Mouse (Mus musculus) neural tube, embryonic 15.5 days (tissue): ENCODE measurements around the gene Btnl10. TPM values are rescaled to one million over a fixed set of nuclear protein-coding genes. Genes with fewer than 3 reads are reported as not detected.
"Not testable (repeated sequence)": the region's sequence is repeated elsewhere in the genome, so short reads cannot be mapped to it uniquely, and the experiment has no call there.

Source experiments
- ATAC-seq: fragments of 200-750 bp; cut with Nextera tagmentation; 2 replicates; pipeline ENCODE4 v1.8.0; 2017; ENCODE audit warnings: mild to moderate bottlenecking, moderate TSS enrichment, moderate library complexity; ENCODE audit not compliant: low FRiP score
- H3K27ac ChIP-seq: fragments of 300-500 bp; sonication (generic); replicated peaks from 2 replicates; pipeline ENCODE4 v1.5.1; 2015; ENCODE audit warnings: mild to moderate bottlenecking, inconsistent platforms
- H3K27me3 ChIP-seq: fragments of 300-500 bp; sonication (generic); replicated peaks from 2 replicates; pipeline ENCODE4 v1.6.1; 2015; ENCODE audit warnings: inconsistent platforms
- H3K36me3 ChIP-seq: fragments of 300-500 bp; sonication (generic); 2 replicates; pipeline ENCODE4 v1.6.1; 2015; ENCODE audit warnings: inconsistent platforms
- H3K4me1 ChIP-seq: fragments of 300-500 bp; sonication (generic); 2 replicates; pipeline ENCODE4 v1.6.1; 2015; ENCODE audit warnings: inconsistent platforms
- H3K4me2 ChIP-seq: fragments of 300-500 bp; sonication (generic); 2 replicates; pipeline ENCODE4 v1.6.1; 2015; ENCODE audit warnings: inconsistent platforms, mild to moderate bottlenecking, moderate library complexity
- H3K4me3 ChIP-seq: fragments of 300-500 bp; sonication (generic); replicated peaks from 2 replicates; pipeline ENCODE4 v1.5.1; 2015; ENCODE audit warnings: mild to moderate bottlenecking, inconsistent platforms
- H3K9ac ChIP-seq: fragments of 300-500 bp; sonication (generic); replicated peaks from 2 replicates; pipeline ENCODE4 v1.6.1; 2015; ENCODE audit warnings: mild to moderate bottlenecking, inconsistent platforms
- H3K9me3 ChIP-seq: fragments of 300-500 bp; sonication (generic); replicated peaks from 2 replicates; pipeline ENCODE4 v1.6.1; 2016; ENCODE audit warnings: inconsistent platforms
- WGBS: fragments of 180-500 bp; shearing (Covaris S2); methylation state at CpG from one replicate; pipeline ENCODE4 v1.1.7; 2015; ENCODE audit warnings: mixed read lengths; 5-methylcytosine and 5-hydroxymethylcytosine counted together
- polyA plus RNA-seq: library from polyadenylated mRNA; unstranded; fragments of >200 nt; fragmentation: Nextera tagmentation; extraction: Ambion mirVana; gene quantifications from 2 replicates; pipeline ENCODE4 v1.2.1, GENCODE M21; 2015

Btnl10 gene
- polyA plus RNA-seq, 1 experiment from 2014 or later = 0.10 TPM

DNA sequence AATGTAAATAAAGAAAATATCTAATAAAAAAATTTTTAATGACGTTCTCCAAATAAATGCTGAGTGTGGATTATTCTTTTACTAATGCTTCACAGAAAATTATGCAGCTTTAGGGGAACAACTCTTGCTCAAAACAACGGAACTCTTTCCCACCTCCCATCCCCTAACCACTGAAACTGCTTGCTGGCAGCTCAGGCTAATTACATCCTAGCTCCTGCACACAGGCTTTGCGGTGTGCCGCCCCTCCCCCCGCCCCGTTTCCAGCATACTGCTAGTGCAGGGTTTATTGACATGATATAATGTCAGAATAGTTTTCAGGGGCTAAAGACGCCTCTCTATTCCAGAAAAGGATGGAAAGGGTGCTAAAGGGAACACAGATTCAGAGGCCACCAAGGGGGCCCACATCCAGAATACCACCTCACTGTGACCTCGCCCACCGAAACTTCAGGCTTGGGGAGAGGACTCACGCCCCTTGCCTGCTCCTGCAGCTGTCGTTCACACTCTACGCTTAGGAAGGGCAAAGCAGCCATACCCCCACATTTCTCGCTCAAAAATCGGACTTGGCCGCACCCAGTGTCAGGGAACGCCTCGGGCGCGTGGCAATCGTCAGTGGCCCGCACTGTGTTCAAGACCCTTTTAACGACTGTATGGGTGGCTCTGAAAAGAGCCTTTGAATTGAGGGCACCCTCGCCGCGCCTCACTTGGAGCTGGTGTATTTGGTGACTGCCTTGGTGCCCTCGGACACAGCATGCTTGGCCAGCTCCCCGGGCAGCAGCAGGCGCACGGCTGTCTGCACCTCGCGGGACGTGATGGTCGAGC lies 35.9 kb downstream of the Btnl10 start:
- ATAC-seq = peak; percentile 29
- peak overlapping the region; percentile 87 for H3K4me2 ChIP-seq
- H3K9me3 ChIP-seq = no peaks in the 10 kb centered on the region
- peaks cover 48% of the 10 kb centered on the region for H3K4me1 ChIP-seq
- H3K9ac ChIP-seq = peak overlapping the region; percentile 79
- H3K27ac ChIP-seq = peak overlapping the region; percentile 99
- H3K27me3 ChIP-seq = no peaks in the 10 kb centered on the region
- H3K36me3 ChIP-seq = no peaks in the 10 kb centered on the region
- under 1% methylated on average over 33 of the region's 33 CpGs for WGBS
- peak overlapping the region; percentile 75 for H3K4me3 ChIP-seq

DNA sequence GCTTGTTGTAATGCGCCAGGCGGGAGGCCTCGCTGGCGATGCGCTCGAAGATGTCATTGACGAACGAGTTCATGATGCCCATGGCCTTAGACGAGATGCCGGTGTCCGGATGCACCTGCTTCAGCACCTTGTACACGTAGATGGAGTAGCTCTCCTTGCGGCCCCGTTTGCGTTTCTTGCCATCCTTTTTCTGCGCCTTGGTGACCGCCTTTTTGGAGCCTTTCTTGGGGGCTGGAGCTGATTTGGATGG lies 36.4 kb downstream of the Btnl10 start:
- not testable (repeated sequence) for H3K27me3 ChIP-seq, H3K36me3 ChIP-seq, ATAC-seq, H3K9me3 ChIP-seq
- WGBS = 0% methylated on average over 17 of the region's 17 CpGs
- peak overlapping the region; percentile 87 for H3K4me2 ChIP-seq
- peak overlapping the region; percentile 79 for H3K9ac ChIP-seq
- peaks cover 52% of the 10 kb centered on the region for H3K4me1 ChIP-seq
- peak overlapping the region; percentile 75 for H3K4me3 ChIP-seq
- H3K27ac ChIP-seq = peak overlapping the region; percentile 99

DNA sequence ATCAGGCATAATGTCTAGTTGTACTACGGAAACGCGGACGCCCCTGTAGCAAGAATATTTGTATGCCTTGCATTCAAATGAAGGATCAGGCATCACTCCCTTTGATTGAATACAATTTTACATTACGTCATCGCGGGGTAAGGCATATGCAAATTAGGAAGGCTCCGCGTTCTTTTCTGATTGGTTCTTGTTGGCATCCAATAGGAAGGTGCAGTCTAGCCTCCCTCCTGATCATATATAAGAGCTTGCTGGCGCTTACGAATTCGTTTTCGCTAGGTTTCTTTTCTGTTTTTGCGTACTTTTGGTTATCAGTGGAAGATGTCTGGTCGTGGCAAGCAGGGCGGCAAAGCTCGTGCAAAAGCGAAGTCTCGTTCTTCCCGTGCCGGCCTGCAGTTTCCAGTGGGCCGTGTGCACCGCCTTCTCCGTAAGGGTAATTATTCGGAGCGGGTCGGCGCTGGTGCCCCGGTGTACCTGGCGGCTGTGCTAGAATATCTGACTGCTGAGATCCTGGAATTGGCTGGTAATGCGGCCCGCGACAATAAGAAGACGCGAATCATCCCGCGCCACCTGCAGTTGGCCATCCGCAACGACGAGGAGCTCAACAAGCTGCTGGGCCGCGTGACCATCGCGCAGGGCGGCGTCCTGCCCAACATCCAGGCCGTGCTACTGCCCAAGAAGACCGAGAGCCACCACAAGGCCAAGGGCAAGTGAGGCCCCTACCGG lies 36.9 kb downstream of the Btnl10 start, which contains the start of the genes Hist3h2a and Trim17:
Gene Hist3h2a, plus strand, starts transcription at position 266 of the 723 bp plus-strand sequence.
Gene Trim17, plus strand, starts transcription at position 266 of the 723 bp plus-strand sequence.
- peaks cover 57% of the 10 kb centered on the region for H3K4me1 ChIP-seq
- WGBS = under 1% methylated on average over 49 of the region's 49 CpGs

DNA sequence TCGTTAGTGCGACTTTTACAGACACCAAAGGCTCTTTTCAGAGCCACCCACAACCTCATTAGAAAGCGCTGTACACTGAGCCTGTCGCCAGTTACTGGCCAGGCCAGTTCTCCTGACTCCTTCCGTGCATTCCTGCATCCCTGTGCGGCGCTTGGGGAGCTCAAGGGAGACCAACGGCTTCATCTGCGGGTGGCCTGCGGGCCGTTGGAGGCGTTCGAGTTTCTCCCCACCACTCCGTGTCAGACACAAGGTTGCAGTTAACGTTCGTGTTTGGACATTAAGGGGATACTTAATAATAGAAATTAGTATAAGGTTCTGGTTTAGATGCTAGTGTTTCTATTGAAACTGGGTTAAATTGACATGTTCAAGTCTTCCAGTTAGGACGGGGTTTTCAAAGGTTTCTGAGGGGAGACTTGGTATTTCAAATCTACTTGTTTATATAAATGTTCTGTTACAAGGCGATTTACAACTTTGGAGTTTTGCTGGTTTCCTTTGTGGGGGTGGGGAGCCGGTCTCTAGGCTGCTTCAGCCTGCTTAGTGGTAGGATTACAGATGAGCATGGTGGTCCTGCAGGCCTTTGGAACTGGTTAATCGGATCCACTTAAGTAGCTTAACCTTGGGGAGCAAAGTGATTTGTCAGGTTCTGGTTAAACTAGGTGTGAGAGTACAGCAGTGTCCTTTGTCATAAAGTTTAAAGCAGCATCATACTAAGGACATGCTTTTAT lies 37.6 kb downstream of the Btnl10 start:
- Histone ChIP-seq H3K9ac (peak overlapping the region; percentile 94), H3K4me3 (peak overlapping the region; percentile 75), H3K36me3 (no peaks in the 10 kb centered on the region), H3K9me3 (no peaks in the 10 kb centered on the region), H3K27ac (peak overlapping the region; percentile 99), H3K27me3 (no peaks in the 10 kb centered on the region), H3K4me2 (peak overlapping the region; percentile 87), H3K4me1 (peaks cover 65% of the 10 kb centered on the region)
- WGBS = under 1% methylated on average over 20 of the region's 20 CpGs
- ATAC-seq = no peak; the same call in none of the 2 replicates

More for the DNA sequence above, 36.9 kb downstream of the Btnl10 start, which contains the start of the genes Hist3h2a and Trim17:
- H3K4me2 ChIP-seq = peak within 1 kb of the TSS; percentile 87
- no peaks in the 10 kb centered on the region for H3K9me3 ChIP-seq
- peak; percentile 92 for ATAC-seq
- H3K4me3 ChIP-seq = peak within 1 kb of the TSS; percentile 75
- peak within 1 kb of the TSS; percentile 99 for H3K27ac ChIP-seq
- H3K36me3 ChIP-seq = no peaks in the 10 kb centered on the region
- peak within 1 kb of the TSS; percentile 94 for H3K9ac ChIP-seq
- H3K27me3 ChIP-seq = no peaks in the 10 kb centered on the region

DNA sequence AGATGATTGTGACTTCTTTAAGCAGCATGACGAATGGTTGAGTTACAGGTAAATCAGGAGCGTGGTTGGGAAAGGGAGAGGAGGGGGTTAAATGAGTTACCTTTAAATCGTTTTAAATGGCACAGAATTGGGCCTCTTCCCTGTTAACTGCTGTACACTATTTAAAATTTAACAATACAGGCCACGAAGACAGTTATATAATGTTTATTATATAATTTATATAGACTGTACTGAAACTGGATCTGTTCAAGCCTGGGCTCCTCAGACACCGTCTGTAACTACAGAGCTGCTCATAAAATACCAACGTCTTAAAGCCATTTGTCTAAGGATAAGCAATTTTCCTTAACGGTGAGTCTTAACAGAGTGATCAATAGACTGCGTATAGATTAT lies 38.2 kb downstream of the Btnl10 start:
- 15% methylated on average over 8 of the region's 8 CpGs for WGBS
- H3K27me3 ChIP-seq = no peaks in the 10 kb centered on the region
- no peaks in the 10 kb centered on the region for H3K9me3 ChIP-seq
- H3K4me2 ChIP-seq = peak overlapping the region; percentile 87
- no peak for ATAC-seq
- H3K4me3 ChIP-seq = peak overlapping the region; percentile 75
- no peaks in the 10 kb centered on the region for H3K36me3 ChIP-seq
- H3K9ac ChIP-seq = peak overlapping the region; percentile 94
- peak overlapping the region; percentile 99 for H3K27ac ChIP-seq
- peaks cover 63% of the 10 kb centered on the region for H3K4me1 ChIP-seq

DNA sequence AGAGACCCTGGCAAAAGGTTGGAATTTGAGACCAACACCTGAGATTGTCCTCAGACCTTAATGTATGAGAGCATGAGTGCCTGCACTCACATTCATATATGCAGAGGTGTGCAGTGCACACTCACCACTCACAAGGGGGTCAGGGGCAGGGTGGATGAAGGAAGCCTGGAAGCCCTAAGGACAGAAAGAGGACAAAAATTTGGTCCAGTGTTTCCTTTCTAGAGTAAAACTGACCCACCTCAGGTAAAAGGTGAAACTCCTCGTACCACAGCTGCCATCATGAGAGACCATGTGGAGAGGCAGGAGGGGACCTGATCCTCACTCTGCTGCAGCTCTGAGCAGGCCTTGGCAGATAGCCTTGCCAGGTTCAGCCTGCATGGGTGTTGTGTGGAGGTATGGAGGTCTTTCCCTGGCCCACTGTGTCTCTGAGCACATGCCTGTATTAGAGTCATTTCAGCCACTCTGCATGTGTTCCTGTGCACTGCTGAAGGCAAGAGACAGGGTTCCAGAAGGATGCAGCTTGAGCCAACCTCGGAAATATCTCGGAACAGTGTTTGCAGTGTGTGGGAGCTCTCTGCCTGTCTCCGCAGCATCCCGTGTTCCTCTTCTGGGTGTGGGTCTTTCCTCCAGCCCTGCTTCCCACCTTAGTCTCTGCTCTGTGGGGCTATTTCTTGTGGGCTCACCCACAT lies 39.7 kb downstream of the Btnl10 start:
- peaks cover 48% of the 10 kb centered on the region for H3K4me1 ChIP-seq
- H3K9ac ChIP-seq = peak overlapping the region; percentile 94
- H3K9me3 ChIP-seq = no peaks in the 10 kb centered on the region
- H3K27me3 ChIP-seq = no peaks in the 10 kb centered on the region
- WGBS = 82% methylated on average over 5 of the region's 5 CpGs
- H3K27ac ChIP-seq = 0 out of 2 replicates have a peak overlapping the region, but pooled peaks have one; percentile 28
- peak overlapping the region; percentile 87 for H3K4me2 ChIP-seq
- peak overlapping the region; percentile 75 for H3K4me3 ChIP-seq
- ATAC-seq = no peak
- H3K36me3 ChIP-seq = no peaks in the 10 kb centered on the region

DNA sequence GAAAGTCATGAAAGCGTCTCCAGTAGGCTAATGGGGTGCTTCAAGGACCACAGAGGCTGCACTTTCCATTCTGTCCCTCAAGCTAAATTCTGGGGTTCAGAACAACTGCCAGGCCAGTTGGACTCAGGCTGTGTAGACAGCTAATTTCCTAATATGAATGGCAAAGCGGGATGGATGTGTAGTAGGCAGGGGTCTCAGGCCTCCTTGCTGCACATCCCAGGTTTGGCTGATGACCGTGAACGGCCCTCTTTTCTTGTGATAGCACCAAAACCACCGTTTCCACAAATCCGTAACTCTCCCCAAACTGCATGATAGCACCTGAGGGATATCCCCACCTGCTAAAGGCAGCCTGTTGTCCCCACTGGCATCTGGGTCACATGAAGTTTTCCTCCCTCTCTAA lies 40.8 kb downstream of the Btnl10 start:
- Histone ChIP-seq H3K4me2 (peak overlapping the region; percentile 87), H3K27ac (no peak overlapping the region), H3K9me3 (no peaks in the 10 kb centered on the region), H3K36me3 (no peaks in the 10 kb centered on the region), H3K4me1 (peaks cover 47% of the 10 kb centered on the region), H3K27me3 (no peaks in the 10 kb centered on the region), H3K9ac (no peak overlapping the region), H3K4me3 (no peak overlapping the region)
- 79% methylated on average over 6 of the region's 6 CpGs for WGBS
- ATAC-seq = no peak

DNA sequence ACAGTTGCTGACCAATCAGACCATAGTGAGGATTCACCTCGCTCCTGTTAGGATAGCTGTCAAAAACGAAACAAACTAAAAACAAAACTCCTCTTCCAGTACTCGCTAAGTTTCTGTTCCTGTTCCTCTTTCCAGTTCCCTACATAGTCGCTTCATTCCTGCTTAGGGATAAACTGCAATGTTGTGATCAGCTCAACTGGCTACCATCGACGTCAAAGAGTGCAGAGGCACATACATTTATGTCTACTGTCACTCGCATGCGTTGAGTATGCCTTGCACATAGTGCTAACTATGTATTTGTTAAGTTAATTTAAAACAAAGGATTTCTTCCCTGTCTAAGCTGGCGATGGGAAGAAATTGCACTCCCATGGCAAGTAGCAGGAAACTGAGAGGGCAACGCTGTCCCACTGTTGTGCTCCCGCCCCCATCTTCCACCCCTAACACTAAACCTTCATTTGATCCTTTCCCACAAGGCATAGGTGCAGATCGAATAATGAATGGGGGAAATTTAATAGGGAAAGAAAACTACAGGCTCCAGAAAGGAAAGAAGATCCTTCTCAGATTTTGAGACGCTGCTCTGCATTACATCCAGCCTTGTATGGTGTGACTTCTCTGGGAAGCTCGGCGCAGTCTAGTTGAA lies 41.6 kb downstream of the Btnl10 start:
- no peak for ATAC-seq
- peak overlapping the region; percentile 56 for H3K4me3 ChIP-seq
- no peaks in the 10 kb centered on the region for H3K36me3 ChIP-seq

DNA sequence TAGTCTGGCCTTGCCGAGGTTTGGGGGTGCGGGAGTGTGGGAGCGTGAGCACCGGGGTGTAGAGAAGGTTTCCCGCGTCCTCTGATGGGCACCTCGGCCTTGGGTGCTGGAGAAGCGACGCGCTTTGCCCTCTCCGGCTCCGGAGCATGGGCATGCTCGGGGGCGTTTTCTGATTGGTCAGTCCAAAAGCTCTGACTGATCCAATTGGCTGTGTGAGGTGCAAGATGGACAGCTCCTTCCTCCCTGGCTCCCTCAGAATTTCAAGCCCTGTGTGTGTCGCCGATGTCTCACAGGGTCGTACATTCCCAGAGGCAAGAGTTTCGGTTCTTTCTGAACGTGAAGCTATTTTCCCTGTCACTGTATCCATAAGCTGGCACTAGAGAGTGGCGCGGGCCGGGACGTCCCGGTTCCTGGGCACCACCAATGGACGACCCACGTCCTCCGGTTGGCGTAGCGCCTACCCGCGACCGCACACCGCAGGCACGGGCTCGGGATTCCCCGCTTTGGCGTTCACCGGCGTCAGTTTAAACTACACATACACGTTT lies 42.3 kb downstream of the Btnl10 start:
- peaks cover 51% of the 10 kb centered on the region for H3K4me1 ChIP-seq
- peak overlapping the region; percentile 92 for H3K27ac ChIP-seq
- H3K9ac ChIP-seq = peak overlapping the region; percentile 56
- H3K4me2 ChIP-seq = peak overlapping the region; percentile 86
- peak; percentile 89 for ATAC-seq
- H3K4me3 ChIP-seq = peak overlapping the region; percentile 56
- under 1% methylated on average over 40 of the region's 40 CpGs for WGBS
- H3K9me3 ChIP-seq = no peaks in the 10 kb centered on the region
- no peaks in the 10 kb centered on the region for H3K27me3 ChIP-seq
- no peaks in the 10 kb centered on the region for H3K36me3 ChIP-seq

More for the DNA sequence above, 41.6 kb downstream of the Btnl10 start:
- Histone ChIP-seq H3K4me2 (peak overlapping the region; percentile 86), H3K27ac (peak overlapping the region; percentile 92), H3K9ac (peak overlapping the region; percentile 56), H3K27me3 (no peaks in the 10 kb centered on the region), H3K4me1 (peaks cover 49% of the 10 kb centered on the region), H3K9me3 (no peaks in the 10 kb centered on the region)
- 36% methylated on average over 15 of the region's 15 CpGs for WGBS

DNA sequence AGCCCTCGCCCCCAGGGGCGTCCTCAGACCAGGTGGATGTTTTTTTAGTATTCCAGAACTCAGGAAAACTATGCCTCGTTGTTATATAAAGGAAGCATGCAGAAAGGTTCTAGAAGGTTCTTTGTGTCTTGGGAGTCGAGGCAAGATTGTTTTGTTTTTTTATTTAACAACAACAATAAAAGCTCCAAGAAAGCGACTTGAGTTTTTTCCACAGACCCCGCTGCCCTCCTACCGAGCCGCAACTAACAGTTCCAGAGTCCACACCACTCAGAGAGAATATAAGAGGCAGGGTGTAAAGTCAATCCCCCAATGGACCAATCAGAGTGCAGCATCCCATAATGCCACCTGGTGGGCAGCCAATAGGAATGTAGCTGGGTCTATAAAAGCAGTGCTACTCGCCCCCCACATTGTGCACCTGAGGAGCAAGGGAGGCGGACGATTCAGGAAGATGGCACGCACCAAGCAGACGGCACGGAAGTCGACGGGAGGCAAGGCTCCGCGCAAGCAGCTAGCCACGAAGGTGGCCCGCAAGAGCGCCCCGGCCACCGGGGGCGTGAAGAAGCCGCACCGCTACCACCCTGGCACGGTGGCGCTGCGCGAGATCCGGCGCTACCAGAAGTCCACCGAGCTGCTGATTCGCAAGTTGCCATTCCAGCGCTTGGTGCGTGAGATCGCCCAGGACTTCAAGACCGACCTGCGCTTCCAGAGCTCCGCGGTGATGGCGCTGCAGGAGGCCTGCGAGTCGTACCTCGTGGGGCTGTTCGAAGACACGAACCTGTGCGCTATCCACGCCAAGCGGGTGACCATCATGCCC lies 43.9 kb downstream of the Btnl10 start:
- Histone ChIP-seq H3K9ac (no peak overlapping the region), H3K27me3 (no peaks in the 10 kb centered on the region), H3K36me3 (no peaks in the 10 kb centered on the region), H3K4me3 (no peak overlapping the region), H3K4me1 (peaks cover 48% of the 10 kb centered on the region), H3K4me2 (no peak overlapping the region), H3K9me3 (no peaks in the 10 kb centered on the region), H3K27ac (no peak overlapping the region)
- no peak for ATAC-seq
- WGBS = 60% methylated on average over 50 of the region's 50 CpGs
